Mouse (Mus musculus) T-helper 1 cell (primary cell): ENCODE data around the gene Atp7a.

Experiments used
- in situ Hi-C: fragments of 300-600 bp; cut with MboI, MseI; formaldehyde crosslinking; loops from one replicate; pipeline ENCODE4 v1.15.1; 2025; ENCODE audit warnings: high pct_unique_total_duplicates

Gene Atp7a

DNA sequence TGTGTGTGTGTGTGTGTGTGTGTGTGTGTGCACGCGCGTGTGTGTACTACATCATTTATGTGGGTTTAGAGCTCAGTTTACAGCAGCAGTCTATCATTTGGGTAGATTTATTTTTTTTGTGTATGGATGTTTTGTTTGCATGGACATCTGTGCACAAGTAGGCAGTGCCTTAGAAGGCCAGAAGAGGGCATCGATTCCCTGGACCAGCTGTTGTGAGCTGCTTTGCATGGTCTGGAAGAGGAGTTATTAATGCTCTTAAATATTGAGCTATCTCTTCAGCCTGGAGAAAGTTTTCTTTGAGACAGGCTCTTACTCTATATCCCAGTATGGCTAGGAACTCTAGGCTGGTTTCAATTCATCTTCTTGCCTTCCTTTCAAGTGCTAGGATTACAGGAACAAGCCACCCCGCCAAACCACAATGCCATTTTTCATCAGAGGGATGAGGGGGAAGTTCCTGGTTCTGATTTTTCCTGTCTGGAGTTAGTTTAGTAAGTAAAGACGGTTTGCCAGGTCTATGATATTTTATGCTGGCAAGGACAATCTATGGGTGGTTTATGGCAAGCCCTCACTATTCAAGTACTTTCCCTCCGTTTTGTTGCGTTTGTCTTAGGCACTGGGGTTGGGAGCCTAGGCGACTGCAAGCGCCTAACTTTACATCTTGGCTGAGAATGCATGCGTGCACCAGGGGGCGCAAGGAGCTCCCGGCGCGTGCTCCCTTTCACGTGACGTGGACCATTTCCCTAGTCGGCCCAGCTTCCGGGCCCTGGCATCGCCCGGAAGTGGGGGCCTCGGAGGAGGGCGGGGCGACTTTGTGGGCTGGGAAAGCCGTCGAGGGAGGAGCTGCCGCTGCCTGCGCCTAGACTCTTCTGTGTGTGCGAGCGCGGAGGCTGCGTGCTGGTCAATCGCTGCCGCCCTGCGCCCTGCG lies at the start of gene Atp7a:
TSS of gene Atp7a (plus strand) at position 859 of the 925 bp plus-strand sequence.
- in situ Hi-C loops, result loop anchor here (5.0 to 25.0 kb wide), 2 partner anchors 141 to 1339 kb away; no protein-coding TSS in a partner anchor

- in situ Hi-C loops, result no loop called here
Observed at GRCm38 (mm10) chrX:106001605-106002004, 25.5 kb upstream of the Atp7a start.

DNA sequence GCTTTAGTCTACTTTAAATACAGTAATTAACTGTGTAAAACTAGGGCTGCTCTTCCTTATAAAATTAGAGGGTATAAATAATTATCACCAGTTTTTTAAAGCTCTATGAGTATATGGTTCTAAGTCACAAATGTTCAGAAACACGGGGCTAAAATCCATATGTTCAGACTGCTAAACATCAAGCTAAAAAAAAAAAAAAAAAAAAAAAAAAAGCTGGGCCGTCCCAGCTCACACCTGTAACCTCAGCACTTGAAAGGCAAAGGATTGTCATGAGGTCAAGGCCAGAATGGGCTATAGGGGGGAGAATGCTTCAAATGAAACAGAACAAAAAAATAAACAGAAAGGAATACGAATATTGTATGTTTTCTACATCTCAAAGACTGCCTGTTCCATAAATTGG lies 16.3 kb upstream of the Atp7a start:
- in situ Hi-C loops, result loop anchor here (5.0 kb wide), 1 partner anchor 83 kb away; the partner anchor contains the start of gene Atrx

GRCm38 (mm10) chrX:106011465-106012159 lies 15.5 kb upstream of the Atp7a start, which contains the start of gene Magt1:
Gene Magt1, minus strand, starts transcription at chrX:106011906.
- in situ Hi-C loops, result loop anchor here (5.0 kb wide), 1 partner anchor 84 kb away; the partner anchor contains the start of gene Atrx

- in situ Hi-C loops, result loop anchor here (5.0 kb wide), 1 partner anchor 85 kb away; the partner anchor contains the start of gene Atrx
Observed at GRCm38 (mm10) chrX:106012559-106012958, 14.5 kb upstream of the Atp7a start.

- in situ Hi-C loops, result loop anchor here (5.0 kb wide), 1 partner anchor 86 kb away; the partner anchor contains the start of gene Atrx
Observed at GRCm38 (mm10) chrX:106013217-106013616, 13.9 kb upstream of the Atp7a start.

DNA sequence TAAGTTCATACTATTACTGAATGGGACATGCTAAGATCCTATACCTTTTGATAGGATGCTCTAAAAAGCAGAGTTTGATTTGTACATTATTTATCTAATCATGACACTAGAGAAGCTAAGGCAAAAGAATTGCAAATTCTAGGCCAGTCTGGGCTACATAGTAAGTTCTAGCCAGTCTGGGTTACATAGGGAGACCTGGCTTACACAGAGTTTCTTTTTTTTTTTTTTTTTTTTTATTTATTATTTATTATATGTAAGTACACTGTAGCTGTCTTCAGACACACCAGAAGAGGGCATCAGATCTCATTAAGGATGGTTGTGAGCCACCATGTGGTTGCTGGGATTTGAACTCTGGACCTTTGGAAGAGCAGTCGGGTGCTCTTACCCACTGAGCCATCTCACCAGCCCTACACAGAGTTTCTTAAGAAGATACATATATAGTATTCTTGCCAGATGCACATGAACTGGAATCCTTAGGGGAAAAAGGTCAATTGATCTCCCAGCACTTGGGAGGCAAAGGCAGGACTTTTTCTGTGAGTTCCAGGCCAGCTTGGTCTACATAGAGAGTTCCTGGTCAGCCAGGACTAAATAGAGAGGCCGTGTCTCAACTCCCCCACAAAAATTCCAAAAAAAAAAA lies 12.2 kb upstream of the Atp7a start:
- in situ Hi-C loops, result loop anchor here (5.0 kb wide), 1 partner anchor 88 kb away; the partner anchor contains the start of gene Atrx

DNA sequence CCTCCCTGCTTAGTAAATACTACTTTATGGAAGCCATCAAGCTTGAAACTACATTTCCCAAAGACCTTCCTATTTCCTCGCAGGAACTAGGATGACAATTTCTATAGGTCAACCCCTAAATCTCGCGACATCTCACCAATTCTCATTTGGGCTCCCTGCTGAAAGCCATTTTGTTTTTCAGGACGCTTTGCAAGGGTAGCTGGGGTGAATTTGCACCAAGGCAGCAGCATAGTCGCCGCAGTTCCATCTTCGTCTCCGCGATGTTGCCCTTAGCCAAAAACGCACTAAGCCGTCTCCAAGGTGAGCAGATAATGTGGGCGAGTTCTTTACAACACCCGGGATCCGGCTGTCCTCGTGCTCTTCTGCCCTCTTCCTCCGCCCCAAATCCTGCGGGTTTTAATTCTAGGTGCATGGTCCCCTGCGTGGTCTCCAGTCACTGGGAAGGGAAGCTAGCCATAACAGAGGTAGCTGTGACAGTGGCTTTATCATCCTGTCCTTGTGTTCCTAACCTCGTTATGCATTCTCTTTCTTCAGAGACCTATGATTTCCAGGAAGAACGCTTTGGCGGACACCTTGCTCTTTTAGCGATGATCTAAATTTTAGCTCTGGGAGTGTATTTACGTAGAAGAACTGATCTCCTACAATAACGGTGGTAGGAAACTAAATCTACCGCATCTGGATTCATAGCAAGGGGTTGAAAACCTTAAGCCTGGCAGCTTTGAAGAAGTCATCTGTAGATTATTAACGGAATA lies 11.3 kb upstream of the Atp7a start, which contains the start of gene Cox7b:
TSS of gene Cox7b (plus strand) at position 130 of the 752 bp plus-strand sequence.
- in situ Hi-C loops, result no loop called here

DNA sequence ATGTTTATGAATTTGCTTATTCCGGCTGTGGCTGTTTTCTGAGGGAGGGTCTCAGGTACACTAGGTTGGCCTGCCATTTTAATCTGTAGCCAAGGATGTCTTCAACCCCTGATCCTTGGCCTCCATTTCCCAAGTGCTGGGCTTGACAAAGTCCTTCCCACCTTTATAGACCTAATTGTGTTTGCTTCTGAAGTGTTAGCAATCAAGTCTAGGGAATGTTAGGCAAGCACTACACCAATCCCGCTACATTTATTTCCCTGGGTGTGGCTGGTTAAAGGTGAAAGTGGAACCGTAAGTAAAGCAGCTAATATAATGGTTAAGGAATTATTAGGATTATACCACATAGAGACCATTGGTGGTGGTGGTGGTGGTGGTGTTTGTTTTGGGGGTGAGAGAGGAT lies 10.0 kb upstream of the Atp7a start:
- in situ Hi-C loops, result no loop called here

DNA sequence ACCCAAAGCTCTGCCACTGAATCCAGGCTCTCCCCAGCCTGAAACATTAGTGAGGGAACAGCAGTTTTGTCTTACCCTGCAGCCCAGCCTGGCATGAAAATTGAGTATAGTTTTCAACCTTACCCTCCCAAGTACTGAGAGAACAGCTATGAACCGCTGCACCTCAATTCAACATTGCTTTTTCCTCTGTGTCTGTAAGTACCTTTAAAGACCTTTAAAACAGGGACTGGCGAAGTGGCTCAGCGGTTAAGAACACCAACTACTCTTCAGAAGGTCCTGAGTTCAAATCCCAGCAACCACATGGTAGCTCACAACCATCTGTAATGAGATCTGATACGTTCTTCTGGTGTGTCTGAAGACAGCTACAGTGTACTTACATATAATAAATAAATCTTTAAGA lies 9.6 kb upstream of the Atp7a start:
- in situ Hi-C loops, result no loop called here

DNA sequence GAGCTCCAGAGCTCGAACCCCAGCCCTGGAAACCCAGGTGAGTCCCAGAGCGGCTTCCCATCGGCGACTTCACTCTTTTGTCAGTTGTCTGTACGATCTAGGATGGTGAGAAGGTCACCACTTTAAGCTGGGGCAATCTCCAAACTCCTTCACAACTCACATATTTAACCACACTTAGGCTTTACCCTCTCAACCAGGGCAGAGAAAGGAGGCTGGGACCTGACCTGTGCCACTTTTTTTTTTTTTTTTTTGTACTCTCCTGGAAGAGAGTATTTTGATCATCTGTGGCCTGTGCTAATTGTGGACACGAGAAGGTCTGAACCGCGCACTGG lies 233 bp downstream of the Atp7a start:
- in situ Hi-C loops, result loop anchor here (5.0 to 25.0 kb wide), 2 partner anchors 140 to 1340 kb away; no protein-coding TSS in a partner anchor

DNA sequence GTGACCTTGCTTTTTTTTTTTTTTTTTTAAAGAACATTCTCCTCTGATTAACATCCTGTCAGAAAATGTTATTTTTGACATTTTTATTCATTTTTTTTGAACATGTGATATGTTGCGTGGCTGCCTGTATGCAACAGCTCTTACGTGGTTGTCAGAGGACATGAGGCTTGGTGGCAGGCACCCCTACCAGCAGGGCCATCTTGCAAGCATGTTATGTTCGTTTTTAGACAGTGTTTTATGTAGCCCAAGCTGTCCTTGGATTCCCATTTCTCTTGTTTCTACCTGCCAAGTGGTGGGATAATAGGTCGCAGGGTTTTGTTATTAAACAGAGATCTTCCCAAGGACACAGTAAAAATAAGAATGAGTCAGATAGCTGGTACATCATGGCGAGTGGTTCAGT lies 3.1 kb downstream of the Atp7a start:
- in situ Hi-C loops, result loop anchor here (25.0 kb wide), 1 partner anchor 1343 kb away; no protein-coding TSS in a partner anchor

DNA sequence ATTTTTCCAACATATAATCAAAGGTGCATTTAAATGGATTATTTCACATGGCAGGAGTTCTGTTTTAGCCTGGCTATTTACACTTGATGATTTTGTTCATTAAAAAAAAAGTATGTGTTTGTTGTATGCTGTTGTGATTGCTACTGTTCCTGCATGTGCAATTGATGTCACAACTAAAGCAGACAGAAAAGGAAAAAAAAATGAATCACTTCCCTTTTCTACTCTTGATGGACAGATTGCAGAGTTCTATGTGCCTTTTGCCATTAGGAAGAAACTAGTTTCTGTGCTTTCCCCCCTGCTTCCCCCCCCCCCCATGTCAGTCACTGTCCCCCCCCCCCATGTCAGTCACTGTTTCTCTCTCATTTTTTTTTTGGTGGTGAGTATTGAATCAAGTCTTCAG lies 4.0 kb downstream of the Atp7a start:
- in situ Hi-C loops, result loop anchor here (25.0 kb wide), 1 partner anchor 1344 kb away; no protein-coding TSS in a partner anchor

- in situ Hi-C loops, result loop anchor here (25.0 kb wide), 1 partner anchor 1348 kb away; no protein-coding TSS in a partner anchor
Observed at GRCm38 (mm10) chrX:106035727-106036126, 8.7 kb downstream of the Atp7a start.

GRCm38 (mm10) chrX:106037185-106037752 lies 10.2 kb downstream of the Atp7a start:
- in situ Hi-C loops, result loop anchor here (25.0 kb wide), 1 partner anchor 1350 kb away; no protein-coding TSS in a partner anchor

GRCm38 (mm10) chrX:106043863-106044617 lies 17.0 kb downstream of the Atp7a start:
- in situ Hi-C loops, result loop anchor here (25.0 kb wide), 1 partner anchor 1357 kb away; no protein-coding TSS in a partner anchor

GRCm38 (mm10) chrX:106045455-106045854 lies 18.4 kb downstream of the Atp7a start:
- in situ Hi-C loops, result loop anchor here (25.0 kb wide), 1 partner anchor 1358 kb away; no protein-coding TSS in a partner anchor

DNA sequence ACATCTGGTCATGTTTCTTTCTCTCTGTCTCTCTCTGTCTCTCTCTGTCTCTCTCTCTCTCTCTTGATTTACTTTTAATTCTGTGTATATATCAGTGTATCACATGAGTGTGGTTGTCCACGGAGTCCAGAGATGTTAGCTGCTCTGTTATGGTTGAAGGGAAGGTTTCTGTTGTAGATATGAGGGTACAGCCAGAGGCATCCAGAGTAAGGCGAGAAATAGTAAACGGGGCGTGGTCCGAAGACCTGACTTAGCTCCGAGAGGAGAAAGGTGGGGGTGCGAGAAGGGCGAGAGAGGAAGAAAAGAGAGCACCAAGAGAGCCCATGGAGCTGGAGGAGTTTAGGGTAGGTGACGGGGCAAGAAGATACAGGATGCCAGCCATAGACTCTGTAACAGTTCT lies 18.9 kb downstream of the Atp7a start:
- in situ Hi-C loops, result loop anchor here (25.0 kb wide), 1 partner anchor 1359 kb away; no protein-coding TSS in a partner anchor

DNA sequence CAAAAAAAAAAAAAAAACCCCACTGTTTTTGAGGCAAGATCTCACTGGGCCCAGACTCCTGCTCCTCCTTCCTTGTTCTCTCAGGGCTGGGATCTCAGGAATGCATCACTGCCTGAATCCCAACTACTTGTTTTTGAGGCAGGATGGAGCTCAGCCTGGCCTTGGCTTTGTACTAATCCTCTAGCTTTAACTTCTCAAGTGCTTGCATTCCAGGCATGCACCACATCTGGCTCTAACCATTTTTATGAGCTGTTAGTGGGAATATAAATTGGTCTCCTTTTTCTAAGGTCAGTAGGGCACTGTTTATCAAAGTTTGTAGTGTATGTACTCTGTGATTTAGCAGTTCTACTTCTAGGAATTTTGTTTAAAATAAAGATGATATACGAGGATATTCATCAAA lies 21.1 kb downstream of the Atp7a start:
- in situ Hi-C loops, result loop anchor here (25.0 kb wide), 1 partner anchor 1361 kb away; no protein-coding TSS in a partner anchor
